Mouse (Mus musculus) stomach, embryonic 16.5 days (tissue): ENCODE data around the gene Gnpat. TPM values are rescaled to one million over a fixed set of nuclear protein-coding genes. Genes with fewer than 3 reads are reported as not detected.

Experiments used
- ATAC-seq: fragments of 200-750 bp; cut with Nextera tagmentation; 2 replicates; pipeline ENCODE4 v1.8.0; 2017; ENCODE audit warnings: moderate number of reproducible peaks, moderate TSS enrichment; ENCODE audit not compliant: insufficient read depth, low FRiP score
- H3K27ac ChIP-seq: fragments of 300-500 bp; sonication (generic); 2 replicates; pipeline ENCODE4 v1.5.1; 2014; ENCODE audit warnings: low read length
- H3K27me3 ChIP-seq: fragments of 300-500 bp; sonication (generic); 2 replicates; pipeline ENCODE4 v1.6.1; 2014; ENCODE audit warnings: low read length, control low read depth, mixed read lengths; ENCODE audit not compliant: control insufficient read depth, insufficient read depth
- H3K36me3 ChIP-seq: fragments of 300-500 bp; sonication (generic); 2 replicates; pipeline ENCODE4 v1.6.1; 2014; ENCODE audit warnings: low read length; ENCODE audit not compliant: control insufficient read depth, insufficient read depth
- H3K4me1 ChIP-seq: fragments of 300-500 bp; sonication (generic); 2 replicates; pipeline ENCODE4 v1.6.1; 2014; ENCODE audit warnings: low read length, control low read depth, mixed read lengths; ENCODE audit not compliant: control insufficient read depth, insufficient read depth
- H3K4me2 ChIP-seq: fragments of 300-500 bp; sonication (generic); 2 replicates; pipeline ENCODE4 v1.6.1; 2014; ENCODE audit warnings: low read depth, low read length, mixed read lengths
- H3K4me3 ChIP-seq: fragments of 300-500 bp; sonication (generic); replicated peaks from 2 replicates; pipeline ENCODE4 v1.5.1; 2014; ENCODE audit warnings: mild to moderate bottlenecking, low read length
- H3K9ac ChIP-seq: fragments of 300-500 bp; sonication (generic); 2 replicates; pipeline ENCODE4 v1.6.1; 2014; ENCODE audit warnings: low read length
- H3K9me3 ChIP-seq: fragments of 300-500 bp; sonication (generic); replicated peaks from 2 replicates; pipeline ENCODE4 v1.6.1; 2016; ENCODE audit warnings: low read length, control low read depth; ENCODE audit not compliant: control insufficient read depth
- WGBS: fragments of 180-500 bp; shearing (Covaris S2); extraction: QIAGEN DNeasy Blood & Tissue Kit; methylation state at CpG from one replicate; pipeline ENCODE4 v1.1.7; 2014; 5-methylcytosine and 5-hydroxymethylcytosine counted together
- polyA plus RNA-seq: library from polyadenylated mRNA; unstranded; fragments of >200 nt; fragmentation: Nextera tagmentation; extraction: Ambion mirVana; gene quantifications from 2 replicates; pipeline ENCODE4 v1.2.1, GENCODE M21; 2015

Gnpat gene
- polyA plus RNA-seq, 1 experiment from 2014 or later, result 90.1 TPM

DNA sequence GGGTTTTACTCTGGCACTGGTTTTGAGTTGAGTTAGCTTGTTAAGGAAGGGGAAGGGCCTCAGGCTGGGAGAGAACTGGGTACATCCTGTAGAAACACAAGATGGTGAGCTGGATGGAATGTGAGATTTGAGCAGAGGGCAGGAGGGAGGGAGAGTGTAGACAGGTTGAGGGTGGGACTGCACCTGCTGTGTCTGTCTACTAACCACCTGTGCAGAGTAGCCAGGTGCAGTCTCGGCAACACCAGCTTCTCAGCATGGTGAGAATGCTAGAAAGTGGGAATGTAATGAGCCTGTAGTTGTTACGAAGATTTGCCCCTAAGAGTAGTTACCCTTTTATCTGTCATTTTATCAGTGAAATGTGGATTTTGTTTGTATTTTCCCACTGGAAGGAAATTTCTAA, 42.6 kb downstream of the Gnpat start:
- WGBS, result 70% methylated on average over 2 of the region's 2 CpGs
- Histone ChIP-seq H3K9ac (no peak overlapping the region), H3K27ac (no peak overlapping the region), H3K4me1 (no peaks in the 10 kb centered on the region), H3K27me3 (no peaks in the 10 kb centered on the region), H3K9me3 (no peaks in the 10 kb centered on the region), H3K36me3 (peaks cover 20% of the 10 kb centered on the region), H3K4me3 (no peak overlapping the region), H3K4me2 (no peak overlapping the region)
- ATAC-seq, result no peak

DNA sequence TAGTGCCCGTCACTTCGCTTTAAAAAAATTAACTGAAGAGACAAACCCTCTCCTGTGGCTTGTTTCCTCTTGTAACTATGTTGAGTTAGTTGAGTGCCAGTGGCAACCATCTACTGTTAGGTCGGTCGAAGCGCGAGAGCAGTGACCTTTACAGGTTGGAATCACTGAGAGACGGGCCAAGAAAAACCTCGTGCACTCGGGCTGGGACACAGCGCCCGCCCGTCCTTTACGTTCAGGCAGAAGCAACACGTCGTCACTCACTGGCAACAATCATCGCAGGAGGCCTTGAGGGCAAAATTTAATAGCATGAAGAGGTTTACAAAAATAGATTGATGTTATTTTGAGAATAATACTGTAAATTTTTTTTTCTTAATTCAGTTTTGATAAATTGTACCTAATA, 47.1 kb downstream of the Gnpat start:
- 93% methylated on average over 16 of the region's 16 CpGs for WGBS
- no peak overlapping the region for H3K9ac ChIP-seq
- ATAC-seq, result no peak
- H3K4me1 ChIP-seq, result no peaks in the 10 kb centered on the region
- no peak overlapping the region for H3K27ac ChIP-seq
- H3K27me3 ChIP-seq, result no peaks in the 10 kb centered on the region
- H3K9me3 ChIP-seq, result 0 out of 2 replicates have a peak, but pooled peaks cover 4% of the 10 kb centered on the region
- no peak overlapping the region for H3K4me3 ChIP-seq
- H3K36me3 ChIP-seq, result peaks cover 23% of the 10 kb centered on the region
- no peak overlapping the region for H3K4me2 ChIP-seq

GRCm38 (mm10) chr8:124910349-124910748, 47.5 kb downstream of the Gnpat start:
- H3K4me3 ChIP-seq, result no peak overlapping the region
- no peak overlapping the region for H3K9ac ChIP-seq
- no peak overlapping the region for H3K27ac ChIP-seq
- H3K9me3 ChIP-seq, result 0 out of 2 replicates have a peak, but pooled peaks cover 4% of the 10 kb centered on the region
- peaks cover 24% of the 10 kb centered on the region for H3K36me3 ChIP-seq
- 80% methylated on average over 10 of the region's 10 CpGs for WGBS
- H3K4me2 ChIP-seq, result no peak overlapping the region
- no peaks in the 10 kb centered on the region for H3K27me3 ChIP-seq
- no peak for ATAC-seq
- H3K4me1 ChIP-seq, result no peaks in the 10 kb centered on the region

DNA sequence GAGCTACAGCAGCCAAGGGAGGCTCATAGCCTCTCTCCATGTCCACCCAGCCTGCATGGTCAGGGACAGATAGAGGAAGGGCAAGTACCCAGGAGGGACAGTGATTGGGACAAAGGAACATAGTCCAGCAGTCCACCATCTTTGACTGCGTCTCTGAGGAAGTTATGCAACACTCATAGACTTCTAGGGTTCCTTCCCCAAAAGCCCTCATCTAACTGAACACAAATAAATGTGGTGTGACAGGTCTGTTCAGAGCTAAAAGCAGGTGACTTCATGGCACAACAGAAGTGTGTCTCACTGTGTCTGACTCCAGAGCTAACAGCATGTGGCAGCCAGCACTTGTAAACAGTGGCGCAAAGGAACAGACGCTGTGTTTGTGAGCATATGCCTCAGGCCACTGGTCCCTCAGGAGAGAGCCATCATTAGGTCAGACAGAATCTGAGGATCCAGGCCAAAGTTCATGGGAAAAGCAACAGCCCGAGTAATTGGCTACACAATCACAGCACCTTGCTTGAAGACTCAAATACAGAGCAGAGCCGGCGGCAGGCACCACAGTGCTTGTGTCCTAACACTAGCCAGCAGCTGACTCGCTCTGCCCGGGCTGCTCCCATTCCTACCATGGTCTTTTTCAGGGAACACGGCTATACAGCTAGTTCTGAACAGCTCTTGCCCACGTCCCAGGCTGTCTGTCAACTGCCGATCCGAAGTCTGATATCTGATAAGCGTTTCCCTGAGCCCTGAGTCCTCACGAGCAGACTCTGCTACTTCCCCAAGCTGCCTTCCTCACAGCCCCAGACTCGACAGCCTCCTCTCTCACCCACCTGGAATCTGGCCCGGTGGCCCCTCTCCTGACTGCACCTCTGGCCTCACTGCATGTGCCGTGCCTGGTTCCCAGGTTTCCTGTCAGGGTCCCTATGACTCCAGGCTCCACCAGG, 49.4 kb downstream of the Gnpat start:
- peaks cover 24% of the 10 kb centered on the region for H3K36me3 ChIP-seq
- H3K27ac ChIP-seq, result no peak overlapping the region
- no peaks in the 10 kb centered on the region for H3K27me3 ChIP-seq
- no peak overlapping the region for H3K4me3 ChIP-seq
- no peaks in the 10 kb centered on the region for H3K4me1 ChIP-seq
- H3K9ac ChIP-seq, result no peak overlapping the region
- WGBS, result 78% methylated on average over 17 of the region's 17 CpGs
- ATAC-seq, result no peak
- H3K9me3 ChIP-seq, result 0 out of 2 replicates have a peak, but pooled peaks cover 4% of the 10 kb centered on the region
- no peak overlapping the region for H3K4me2 ChIP-seq

DNA sequence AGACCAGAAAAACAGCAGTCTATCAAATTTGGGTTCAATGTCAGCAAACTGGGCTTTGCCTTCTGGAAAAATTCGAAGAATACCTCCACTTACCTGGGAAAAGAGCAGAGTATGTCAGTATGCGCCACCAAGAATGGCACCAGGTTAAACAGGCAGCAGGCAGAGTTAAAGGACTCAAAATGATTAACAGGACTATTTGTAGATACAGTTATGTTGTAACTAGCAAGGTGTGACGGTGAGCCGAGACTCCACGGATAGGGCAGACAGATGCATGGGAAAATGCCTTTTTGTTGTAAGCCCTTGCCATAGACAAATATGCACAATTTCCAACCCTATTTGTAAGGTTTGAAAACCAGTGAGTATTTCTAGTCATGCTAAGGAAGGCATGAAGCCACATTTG, 51.2 kb downstream of the Gnpat start:
- H3K4me2 ChIP-seq, result no peak overlapping the region
- no peak overlapping the region for H3K27ac ChIP-seq
- H3K9me3 ChIP-seq, result 0 out of 2 replicates have a peak, but pooled peaks cover 4% of the 10 kb centered on the region
- 98% methylated on average over 5 of the region's 5 CpGs for WGBS
- no peaks in the 10 kb centered on the region for H3K27me3 ChIP-seq
- ATAC-seq, result no peak
- H3K36me3 ChIP-seq, result peaks cover 21% of the 10 kb centered on the region
- H3K9ac ChIP-seq, result no peak overlapping the region
- H3K4me3 ChIP-seq, result no peak overlapping the region
- H3K4me1 ChIP-seq, result no peaks in the 10 kb centered on the region

GRCm38 (mm10) chr8:124917741-124918484, 55.1 kb downstream of the Gnpat start:
- Histone ChIP-seq H3K27ac (no peak overlapping the region), H3K9ac (no peak overlapping the region), H3K9me3 (0 out of 2 replicates have a peak, but pooled peaks cover 4% of the 10 kb centered on the region), H3K4me1 (peaks cover 24% of the 10 kb centered on the region), H3K4me2 (no peak overlapping the region), H3K36me3 (peaks cover 16% of the 10 kb centered on the region), H3K27me3 (no peaks in the 10 kb centered on the region), H3K4me3 (no peak overlapping the region)
- 81% methylated on average over 18 of the region's 18 CpGs for WGBS
- ATAC-seq, result no peak

- 0 out of 2 replicates have a peak, but pooled peaks have one; percentile 27 for ATAC-seq
- Histone ChIP-seq H3K4me2 (peak overlapping the region; percentile 14; the same call in 1 of the 2 replicates), H3K4me1 (peaks cover 27% of the 10 kb centered on the region), H3K4me3 (no peak overlapping the region), H3K27me3 (no peaks in the 10 kb centered on the region), H3K36me3 (no peaks in the 10 kb centered on the region), H3K9me3 (no peaks in the 10 kb centered on the region), H3K27ac (no peak overlapping the region), H3K9ac (no peak overlapping the region)
- 46% methylated on average over 18 of the region's 18 CpGs for WGBS
Observed at GRCm38 (mm10) chr8:124921369-124922279, 58.8 kb downstream of the Gnpat start.

- H3K27ac ChIP-seq, result no peak overlapping the region
- WGBS, result 74% methylated on average over 11 of the region's 11 CpGs
- no peaks in the 10 kb centered on the region for H3K27me3 ChIP-seq
- peaks cover 31% of the 10 kb centered on the region for H3K4me1 ChIP-seq
- H3K9me3 ChIP-seq, result no peaks in the 10 kb centered on the region
- no peak overlapping the region for H3K9ac ChIP-seq
- ATAC-seq, result no peak
- H3K4me2 ChIP-seq, result no peak overlapping the region
- H3K4me3 ChIP-seq, result no peak overlapping the region
- H3K36me3 ChIP-seq, result no peaks in the 10 kb centered on the region
Observed at GRCm38 (mm10) chr8:124922490-124923089, 59.8 kb downstream of the Gnpat start.
